Mouse (Mus musculus): ENCODE data around the gene Nlrc4.

DNA sequence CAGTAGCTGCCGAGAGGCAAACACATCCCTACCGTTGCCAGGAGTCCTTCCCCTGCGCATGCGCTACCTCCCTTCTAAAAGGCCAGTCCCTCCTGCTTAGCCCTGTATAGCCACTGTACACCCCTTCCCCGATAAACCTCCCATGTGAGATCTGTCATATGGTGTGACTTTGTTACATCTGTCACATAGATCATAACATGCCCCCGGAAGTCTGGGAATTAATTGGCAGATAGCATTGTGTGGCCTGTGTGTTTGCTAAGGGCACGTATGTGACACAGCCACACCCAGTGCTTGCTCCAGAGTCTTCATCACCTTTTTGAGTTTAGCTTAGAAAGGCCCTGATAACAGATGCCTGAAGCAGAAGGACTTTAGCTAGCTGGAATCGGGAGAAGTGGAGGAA lies 28.9 kb downstream of the Nlrc4 start:
- TF ChIP-seq CTCF (IDR thresholded peaks at IDR 0.05; ENCODE audit: extremely low read depth, insufficient read depth, low read length), result no peak
- TF ChIP-seq POLR2A (IDR thresholded peaks at IDR 0.05; ENCODE audit: extremely low read depth, insufficient read depth, low read length), result no peak
